Mouse (Mus musculus) forebrain, embryonic 13.5 days (tissue): ENCODE measurements around the gene Vwa7. TPM values are rescaled to one million over a fixed set of nuclear protein-coding genes. Genes with fewer than 3 reads are reported as not detected.
A peak's percentile ranks its signal among the peaks of the same experiment; 100 is the strongest.

Experiments
- ATAC-seq: fragments of 200-750 bp; cut with Nextera tagmentation; 2 replicates; pipeline ENCODE4 v1.8.0; 2017
- H3K27ac ChIP-seq: fragments of 300-500 bp; sonication (generic); 2 replicates; pipeline ENCODE4 v1.5.1; 2015; ENCODE audit warnings: inconsistent platforms, mild to moderate bottlenecking, moderate library complexity
- H3K27me3 ChIP-seq: fragments of 300-500 bp; sonication (generic); 2 replicates; pipeline ENCODE4 v1.6.1; 2015; ENCODE audit warnings: mild to moderate bottlenecking, inconsistent platforms
- H3K36me3 ChIP-seq: fragments of 300-500 bp; sonication (generic); 2 replicates; pipeline ENCODE4 v1.6.1; 2015; ENCODE audit warnings: mild to moderate bottlenecking, inconsistent platforms; ENCODE audit not compliant: poor library complexity, severe bottlenecking
- H3K4me1 ChIP-seq: fragments of 300-500 bp; sonication (generic); 2 replicates; pipeline ENCODE4 v1.6.1; 2015; ENCODE audit warnings: inconsistent platforms
- H3K4me2 ChIP-seq: fragments of 300-500 bp; sonication (generic); 2 replicates; pipeline ENCODE4 v1.6.1; 2015; ENCODE audit warnings: inconsistent platforms, mild to moderate bottlenecking, moderate library complexity
- H3K4me3 ChIP-seq: fragments of 300-500 bp; sonication (generic); 2 replicates; pipeline ENCODE4 v1.5.1; 2015; ENCODE audit warnings: mild to moderate bottlenecking, inconsistent platforms
- H3K9ac ChIP-seq: fragments of 300-500 bp; sonication (generic); 2 replicates; pipeline ENCODE4 v1.6.1; 2015; ENCODE audit warnings: mild to moderate bottlenecking, inconsistent platforms
- H3K9me3 ChIP-seq: fragments of 300-500 bp; sonication (generic); replicated peaks from 2 replicates; pipeline ENCODE4 v1.6.1; 2016; ENCODE audit warnings: inconsistent platforms
- whole genome bisulfite sequencing: fragments of 180-500 bp; shearing (Covaris S2); methylation state at CpG from one replicate; pipeline ENCODE4 v1.1.7; 2015; 5-methylcytosine and 5-hydroxymethylcytosine counted together
- polyA plus RNA-seq: library from polyadenylated mRNA; unstranded; fragments of >200 nt; fragmentation: Nextera tagmentation; extraction: Ambion mirVana; gene quantifications from 2 replicates; pipeline ENCODE4 v1.2.1, GENCODE M21; 2015

Gene Vwa7
- polyA plus RNA-seq, 1 experiment from 2014 or later = 0.18 TPM

DNA sequence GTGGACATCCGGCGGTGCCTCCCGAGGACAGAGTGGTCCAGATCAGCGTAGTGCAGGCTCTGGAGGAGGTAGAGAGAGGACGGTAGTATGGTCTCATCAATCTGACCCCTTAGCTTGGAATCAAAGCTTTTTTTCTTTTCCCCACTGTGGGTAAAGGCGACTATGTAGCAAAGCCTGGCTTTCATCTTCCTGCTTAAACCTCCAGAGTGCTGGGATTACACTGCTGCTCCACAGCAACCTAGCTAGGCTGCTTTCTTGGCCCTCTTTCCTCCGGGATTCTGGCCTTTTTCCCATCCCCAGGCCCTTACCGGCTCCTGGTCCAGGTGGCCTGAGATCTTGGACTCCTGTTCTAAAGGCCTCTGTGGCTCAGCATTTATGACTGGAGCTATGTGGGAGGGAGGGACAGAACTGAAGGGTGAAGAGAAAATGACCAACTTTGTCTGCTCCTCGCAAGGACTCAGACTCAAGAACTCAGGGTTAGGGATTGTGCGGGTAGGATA lies 48.0 kb downstream of the Vwa7 start:
- Histone ChIP-seq H3K36me3 (peaks cover 32% of the 10 kb centered on the region), H3K4me2 (peak overlapping the region; percentile 57), H3K9me3 (no peaks in the 10 kb centered on the region), H3K27me3 (peaks cover 49% of the 10 kb centered on the region), H3K4me3 (peak overlapping the region; percentile 25; the same call in 1 of the 2 replicates), H3K9ac (peak overlapping the region; percentile 8; the same call in 1 of the 2 replicates), H3K27ac (no peak overlapping the region), H3K4me1 (peaks cover 40% of the 10 kb centered on the region)
- 34% methylated on average over 10 of the region's 10 CpGs for WGBS
- no peak for ATAC-seq

GRCm38 (mm10) chr17:35064951-35065947 lies 48.9 kb downstream of the Vwa7 start, which contains the start of gene Ly6g6c:
Ly6g6c (plus strand) TSS chr17:35065388.
- WGBS = 1% methylated on average over 48 of the region's 48 CpGs
- H3K9me3 ChIP-seq = no peaks in the 10 kb centered on the region
- peaks cover 30% of the 10 kb centered on the region for H3K36me3 ChIP-seq
- peak within 1 kb of the TSS; percentile 52 for H3K9ac ChIP-seq
- H3K27ac ChIP-seq = no peak within 1 kb of the TSS
- peaks cover 33% of the 10 kb centered on the region for H3K4me1 ChIP-seq
- no peak; the same call in 1 of the 2 replicates for ATAC-seq
- H3K27me3 ChIP-seq = peaks cover 49% of the 10 kb centered on the region
- H3K4me2 ChIP-seq = peak within 1 kb of the TSS; percentile 57
- peak within 1 kb of the TSS; percentile 25 for H3K4me3 ChIP-seq

DNA sequence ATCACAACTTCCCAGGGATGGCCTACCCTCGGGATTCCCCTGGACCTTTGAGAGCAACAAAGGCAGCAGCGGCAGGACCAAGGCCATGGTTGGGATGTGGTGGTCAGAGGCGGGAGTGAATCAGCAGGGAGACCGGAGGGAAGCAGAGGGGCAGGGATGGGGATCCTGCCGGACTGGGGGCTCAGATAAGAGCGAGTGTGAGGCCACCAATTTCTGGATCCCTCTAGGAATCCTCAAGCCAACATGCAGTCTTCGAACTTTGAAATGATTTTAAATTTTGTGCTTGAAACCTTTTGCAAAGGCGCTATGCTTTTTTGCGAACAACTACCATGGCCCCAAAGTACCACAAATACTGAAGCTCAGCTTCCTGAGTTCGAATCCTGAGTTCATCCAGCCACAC lies 49.7 kb downstream of the Vwa7 start, which contains the start of gene Mpig6b:
TSS of gene Mpig6b (minus strand) at position 101 of the 400 bp plus-strand sequence.
- Histone ChIP-seq H3K4me3 (peak within 1 kb of the TSS; percentile 25), H3K9me3 (no peaks in the 10 kb centered on the region), H3K27ac (no peak within 1 kb of the TSS), H3K4me2 (peak within 1 kb of the TSS; percentile 57), H3K4me1 (peaks cover 25% of the 10 kb centered on the region), H3K27me3 (peaks cover 49% of the 10 kb centered on the region), H3K36me3 (peaks cover 22% of the 10 kb centered on the region), H3K9ac (peak within 1 kb of the TSS; percentile 52)
- WGBS = 45% methylated on average over 10 of the region's 10 CpGs
- no peak for ATAC-seq

DNA sequence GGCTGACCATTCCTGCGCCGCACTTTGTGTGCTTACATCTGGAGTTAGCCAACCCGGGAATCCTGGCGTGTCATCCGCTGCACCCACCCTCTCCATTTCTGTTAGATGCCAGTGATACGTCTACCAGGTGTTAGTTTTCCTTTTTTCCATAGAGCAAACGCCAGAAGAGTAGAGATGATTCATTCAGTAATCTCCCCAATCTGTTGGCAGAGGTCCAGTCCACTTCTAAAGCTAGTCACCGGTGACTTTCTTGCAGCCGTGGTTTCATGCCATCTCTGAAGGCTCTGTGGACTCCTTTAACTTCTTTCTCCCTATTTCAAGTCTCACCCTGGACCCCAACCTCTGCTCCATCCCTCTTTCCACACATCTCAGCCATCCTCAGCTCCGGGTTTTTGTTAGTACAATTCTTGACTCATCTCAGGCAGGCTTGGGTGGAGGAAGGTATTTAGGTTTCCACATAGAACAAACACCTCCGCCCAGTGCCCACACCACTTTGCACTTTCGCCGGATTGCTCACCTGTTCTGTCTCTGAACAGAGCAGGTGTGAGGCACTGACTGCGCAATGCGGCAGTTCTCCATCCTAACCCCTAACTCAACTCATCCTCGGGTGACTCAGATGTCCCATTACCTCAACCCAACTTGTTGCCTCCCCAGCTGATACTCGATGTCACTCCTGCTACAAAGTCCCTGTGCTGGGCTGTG lies 52.0 kb downstream of the Vwa7 start:
- WGBS = 88% methylated on average over 17 of the region's 17 CpGs
- Histone ChIP-seq H3K27ac (no peak overlapping the region), H3K27me3 (peaks cover 46% of the 10 kb centered on the region), H3K4me2 (no peak overlapping the region), H3K4me3 (no peak overlapping the region), H3K9ac (no peak overlapping the region), H3K36me3 (peaks cover under 1% of the 10 kb centered on the region; the same call in 1 of the 2 replicates), H3K4me1 (peaks cover 17% of the 10 kb centered on the region), H3K9me3 (no peaks in the 10 kb centered on the region)
- no peak for ATAC-seq

- H3K4me2 ChIP-seq = no peak overlapping the region
- no peak for ATAC-seq
- no peaks in the 10 kb centered on the region for H3K36me3 ChIP-seq
- H3K4me1 ChIP-seq = peaks cover under 1% of the 10 kb centered on the region
- 69% methylated on average over 6 of the region's 6 CpGs for WGBS
- H3K27ac ChIP-seq = no peak overlapping the region
- H3K9me3 ChIP-seq = no peaks in the 10 kb centered on the region
- no peak overlapping the region for H3K9ac ChIP-seq
- H3K4me3 ChIP-seq = no peak overlapping the region
- peaks cover 22% of the 10 kb centered on the region for H3K27me3 ChIP-seq
Measured at GRCm38 (mm10) chr17:35070556-35071229, 54.3 kb downstream of the Vwa7 start.

- WGBS = 87% methylated on average over 9 of the region's 9 CpGs
- Histone ChIP-seq H3K36me3 (no peaks in the 10 kb centered on the region), H3K4me3 (no peak overlapping the region), H3K4me1 (peaks cover 3% of the 10 kb centered on the region; the same call in 1 of the 2 replicates), H3K27me3 (peaks cover 15% of the 10 kb centered on the region), H3K27ac (no peak overlapping the region), H3K4me2 (no peak overlapping the region), H3K9me3 (no peaks in the 10 kb centered on the region), H3K9ac (no peak overlapping the region)
- ATAC-seq = no peak
Measured at GRCm38 (mm10) chr17:35071454-35071853, 55.1 kb downstream of the Vwa7 start.

- WGBS = 58% methylated on average over 17 of the region's 17 CpGs
- Histone ChIP-seq H3K36me3 (no peaks in the 10 kb centered on the region), H3K4me1 (peaks cover 18% of the 10 kb centered on the region), H3K4me2 (no peak overlapping the region), H3K27ac (no peak overlapping the region), H3K9me3 (no peaks in the 10 kb centered on the region), H3K4me3 (no peak overlapping the region), H3K9ac (no peak overlapping the region; the same call in 1 of the 2 replicates), H3K27me3 (no peaks in the 10 kb centered on the region)
- ATAC-seq = no peak
Measured at GRCm38 (mm10) chr17:35074097-35074496, 57.7 kb downstream of the Vwa7 start.

Other genes starting within 250 kb of the Vwa7 start
- not detected in 2 replicates for gene Cyp21a1, start 212.0 kb upstream of the Vwa7 start, polyA plus RNA-seq
- gene Stk19, start 179.6 kb upstream of the Vwa7 start, polyA plus RNA-seq = 36.6 and 40.0 TPM in 2 replicates
- 68.6 and 75.7 TPM in 2 replicates for gene Dxo, start 179.6 kb upstream of the Vwa7 start, polyA plus RNA-seq
- 50.1 and 57.9 TPM in 2 replicates for gene Skiv2l, start 166.4 kb upstream of the Vwa7 start, polyA plus RNA-seq
- 106 and 109 TPM in 2 replicates for gene Nelfe, start 166.2 kb upstream of the Vwa7 start, polyA plus RNA-seq
- 1.9 and 2.0 TPM in 2 replicates for gene Cfb, start 154.1 kb upstream of the Vwa7 start, polyA plus RNA-seq
- 7.8 and 9.7 TPM in 2 replicates for gene Zbtb12, start 137.1 kb upstream of the Vwa7 start, polyA plus RNA-seq
- gene Gm20547, start 134.5 kb upstream of the Vwa7 start, polyA plus RNA-seq = not detected in 2 replicates
- 0.74 and 1.4 TPM in 2 replicates for gene C2, start 118.3 kb upstream of the Vwa7 start, polyA plus RNA-seq
- 97.9 and 107 TPM in 2 replicates for gene Ehmt2, start 118.1 kb upstream of the Vwa7 start, polyA plus RNA-seq
- not detected in 2 replicates for gene Slc44a4, start 102.1 kb upstream of the Vwa7 start, polyA plus RNA-seq
- gene Neu1, start 85.3 kb upstream of the Vwa7 start, polyA plus RNA-seq = 18.0 and 18.7 TPM in 2 replicates
- gene Hspa1b, start 57.3 kb upstream of the Vwa7 start, polyA plus RNA-seq = 0.10 and 0.12 TPM in 2 replicates
- gene Gm20481, start 46.7 kb upstream of the Vwa7 start, polyA plus RNA-seq = not detected in 2 replicates
- 1.5 and 1.6 TPM in 2 replicates for gene Hspa1a, start 44.4 kb upstream of the Vwa7 start, polyA plus RNA-seq
- 1.00 and 1.3 TPM in 2 replicates for gene Hspa1l, start 43.9 kb upstream of the Vwa7 start, polyA plus RNA-seq
- gene Lsm2, start 34.7 kb upstream of the Vwa7 start, polyA plus RNA-seq = 203 and 213 TPM in 2 replicates
- 88.4 and 104 TPM in 2 replicates for gene Vars, start 15.6 kb upstream of the Vwa7 start, polyA plus RNA-seq
- 7.2 and 7.8 TPM in 2 replicates for gene Sapcd1, start 11.4 kb downstream of the Vwa7 start, polyA plus RNA-seq
- gene Msh5, start 30.2 kb downstream of the Vwa7 start, polyA plus RNA-seq = 4.5 and 5.9 TPM in 2 replicates
- 141 and 147 TPM in 2 replicates for gene Clic1, start 33.4 kb downstream of the Vwa7 start, polyA plus RNA-seq
- gene Ddah2, start 42.5 kb downstream of the Vwa7 start, polyA plus RNA-seq = 543 and 566 TPM in 2 replicates
- not detected in 2 replicates for gene Ly6g6c, start 48.8 kb downstream of the Vwa7 start, polyA plus RNA-seq
- 0.29 and 0.56 TPM in 2 replicates for gene Mpig6b, start 49.6 kb downstream of the Vwa7 start, polyA plus RNA-seq
- gene Ly6g6e, start 60.3 kb downstream of the Vwa7 start, polyA plus RNA-seq = 1.7 and 2.3 TPM in 2 replicates
- 0.58 and 0.81 TPM in 2 replicates for gene Ly6g6d, start 61.5 kb downstream of the Vwa7 start, polyA plus RNA-seq
- gene Ly6g6f, start 69.0 kb downstream of the Vwa7 start, polyA plus RNA-seq = 0.25 TPM in 1 of 2 replicates, not detected in the other
- gene Abhd16a, start 72.7 kb downstream of the Vwa7 start, polyA plus RNA-seq = 74.9 and 77.6 TPM in 2 replicates
- gene Ly6g5c, start 91.7 kb downstream of the Vwa7 start, polyA plus RNA-seq = not detected in 2 replicates
- 1.2 and 1.3 TPM in 2 replicates for gene Ly6g5b, start 98.8 kb downstream of the Vwa7 start, polyA plus RNA-seq
- gene Gpank1, start 104.9 kb downstream of the Vwa7 start, polyA plus RNA-seq = 32.4 and 33.3 TPM in 2 replicates
- gene Csnk2b, start 105.5 kb downstream of the Vwa7 start, polyA plus RNA-seq = 339 and 356 TPM in 2 replicates
- gene D17H6S53E, start 109.8 kb downstream of the Vwa7 start, polyA plus RNA-seq = 8.3 and 8.6 TPM in 2 replicates
- gene Apom, start 115.5 kb downstream of the Vwa7 start, polyA plus RNA-seq = 0.93 and 0.99 TPM in 2 replicates
- 82.5 and 82.6 TPM in 2 replicates for gene Bag6, start 118.6 kb downstream of the Vwa7 start, polyA plus RNA-seq
- gene Prrc2a, start 148.3 kb downstream of the Vwa7 start, polyA plus RNA-seq = 213 TPM in 2 replicates
- gene Aif1, start 159.5 kb downstream of the Vwa7 start, polyA plus RNA-seq = 5.6 and 6.0 TPM in 2 replicates
- 3.5 and 4.2 TPM in 2 replicates for gene Lst1, start 171.9 kb downstream of the Vwa7 start, polyA plus RNA-seq
- gene Ltb, start 177.9 kb downstream of the Vwa7 start, polyA plus RNA-seq = 0.20 TPM in 1 of 2 replicates, not detected in the other
- gene Tnf, start 185.4 kb downstream of the Vwa7 start, polyA plus RNA-seq = not detected in 2 replicates
- 0.16 TPM in 1 of 2 replicates, not detected in the other for gene Lta, start 188.8 kb downstream of the Vwa7 start, polyA plus RNA-seq
- gene Gm16181, start 204.3 kb downstream of the Vwa7 start, polyA plus RNA-seq = 0.37 and 0.59 TPM in 2 replicates
- 20.8 and 24.3 TPM in 2 replicates for gene Atp6v1g2, start 217.1 kb downstream of the Vwa7 start, polyA plus RNA-seq
- gene Nfkbil1, start 219.2 kb downstream of the Vwa7 start, polyA plus RNA-seq = 10.5 and 11.2 TPM in 2 replicates
- 592 and 632 TPM in 2 replicates for gene Ddx39b, start 225.2 kb downstream of the Vwa7 start, polyA plus RNA-seq
- 37.7 and 45.8 TPM in 2 replicates for gene H2-D1, start 246.2 kb downstream of the Vwa7 start, polyA plus RNA-seq